Mouse (Mus musculus): ENCODE measurements around the gene Wnt3. TPM values are rescaled to one million over a fixed set of nuclear protein-coding genes. Genes with fewer than 3 reads are reported as not detected.
A peak's percentile ranks its signal among the peaks of the same experiment; 100 is the strongest.

Wnt3 gene
- polyA plus RNA-seq, 1 experiment from 2014 or later = not detected

DNA sequence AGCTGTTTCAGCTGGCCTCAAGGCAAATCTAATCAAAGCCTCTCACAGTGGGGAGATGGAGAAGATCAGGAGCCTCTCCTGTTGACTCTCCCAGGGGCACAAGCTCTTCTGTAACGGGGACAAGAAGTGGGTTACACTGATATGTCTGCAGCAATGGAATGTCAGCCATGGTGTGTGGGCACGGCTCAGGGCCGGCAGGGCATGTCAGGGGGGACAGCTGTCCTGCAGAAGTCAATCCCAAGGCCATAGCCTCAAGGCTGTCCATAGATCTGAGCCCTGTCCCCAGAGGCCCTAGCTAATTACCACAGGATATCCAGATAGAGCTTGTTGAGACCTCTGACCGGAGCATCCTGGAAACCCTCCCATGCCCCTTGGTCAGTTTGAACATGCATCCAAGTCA, 30.9 kb downstream of the Wnt3 start:
- H3K36me3 ChIP-seq (ENCODE audit: control insufficient read depth, insufficient read depth) = no peaks in the 10 kb centered on the region
- peaks cover 3% of the 10 kb centered on the region; the same call in 1 of the 2 replicates for H3K9me3 ChIP-seq (replicated peaks; ENCODE audit: control insufficient read depth, low read length)
- H3K9ac ChIP-seq (ENCODE audit: low read length) = no peak overlapping the region
- H3K4me3 ChIP-seq (ENCODE audit: low read length) = no peak overlapping the region
- H3K4me2 ChIP-seq (ENCODE audit: low read depth, low read length) = no peak overlapping the region
- no peak overlapping the region for H3K27ac ChIP-seq (ENCODE audit: low read length)
- peaks cover 10% of the 10 kb centered on the region; the same call in 1 of the 2 replicates for H3K4me1 ChIP-seq (ENCODE audit: control insufficient read depth, insufficient read depth, low read length)
- 49% methylated on average over 4 of the region's 4 CpGs for WGBS
- peaks cover 47% of the 10 kb centered on the region for H3K27me3 ChIP-seq (ENCODE audit: control insufficient read depth, insufficient read depth, low read length)
- no peak for ATAC-seq (replicated peaks; ENCODE audit: extremely low read depth, insufficient read depth, low FRiP score)

DNA sequence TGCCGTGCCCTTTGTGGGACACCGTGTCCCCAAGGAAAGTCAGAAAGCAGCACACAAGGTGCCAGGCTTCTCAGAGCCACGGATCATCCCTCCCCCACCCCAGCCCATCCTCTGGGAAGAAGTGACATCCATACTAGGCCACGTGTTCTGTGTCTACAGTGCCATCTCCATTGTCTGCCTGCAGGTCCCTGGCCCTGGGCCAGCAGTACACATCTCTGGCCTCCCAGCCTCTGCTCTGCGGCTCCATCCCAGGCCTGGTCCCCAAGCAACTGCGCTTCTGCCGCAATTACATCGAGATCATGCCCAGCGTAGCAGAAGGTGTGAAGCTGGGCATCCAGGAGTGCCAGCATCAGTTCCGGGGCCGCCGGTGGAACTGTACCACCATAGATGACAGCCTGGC, 34.0 kb downstream of the Wnt3 start:
- Histone ChIP-seq H3K9ac (ENCODE audit: low read length) (no peak overlapping the region), H3K36me3 (ENCODE audit: control insufficient read depth, insufficient read depth) (no peaks in the 10 kb centered on the region), H3K27ac (ENCODE audit: low read length) (no peak overlapping the region), H3K27me3 (ENCODE audit: control insufficient read depth, insufficient read depth, low read length) (peaks cover 57% of the 10 kb centered on the region), H3K4me3 (ENCODE audit: low read length) (no peak overlapping the region), H3K9me3 (replicated peaks; ENCODE audit: control insufficient read depth, low read length) (peaks cover 3% of the 10 kb centered on the region; the same call in 1 of the 2 replicates), H3K4me1 (ENCODE audit: control insufficient read depth, insufficient read depth, low read length) (peaks cover 8% of the 10 kb centered on the region; the same call in 1 of the 2 replicates), H3K4me2 (ENCODE audit: low read depth, low read length) (no peak overlapping the region)
- ATAC-seq (replicated peaks; ENCODE audit: extremely low read depth, insufficient read depth, low FRiP score) = no peak
- 44% methylated on average over 12 of the region's 12 CpGs for WGBS

- peak overlapping the region; percentile 94 for H3K4me2 ChIP-seq (ENCODE audit: low read depth, low read length)
- H3K9ac ChIP-seq (ENCODE audit: low read length) = no peak overlapping the region
Measured at GRCm38 (mm10) chr11:103808771-103809610, 35.0 kb downstream of the Wnt3 start.

GRCm38 (mm10) chr11:103809611-103810598, 36.0 kb downstream of the Wnt3 start:
- Histone ChIP-seq H3K4me3 (ENCODE audit: low read length) (peak overlapping the region; percentile 66), H3K4me2 (ENCODE audit: low read depth, low read length) (peak overlapping the region; percentile 94), H3K9me3 (replicated peaks; ENCODE audit: control insufficient read depth, low read length) (peaks cover 3% of the 10 kb centered on the region; the same call in 1 of the 2 replicates), H3K27me3 (ENCODE audit: control insufficient read depth, insufficient read depth, low read length) (peaks cover 62% of the 10 kb centered on the region), H3K4me1 (ENCODE audit: control insufficient read depth, insufficient read depth, low read length) (peaks cover 8% of the 10 kb centered on the region; the same call in 1 of the 2 replicates), H3K9ac (ENCODE audit: low read length) (peak overlapping the region; percentile 58), H3K36me3 (ENCODE audit: control insufficient read depth, insufficient read depth) (no peaks in the 10 kb centered on the region), H3K27ac (ENCODE audit: low read length) (no peak overlapping the region)
- under 1% methylated on average over 104 of the region's 107 CpGs for WGBS
- ATAC-seq (replicated peaks; ENCODE audit: extremely low read depth, insufficient read depth, low FRiP score) = peak; percentile 33; the same call in 1 of the 2 replicates

More at GRCm38 (mm10) chr11:103808771-103809610, 35.0 kb downstream of the Wnt3 start:
- peaks cover 3% of the 10 kb centered on the region; the same call in 1 of the 2 replicates for H3K9me3 ChIP-seq (replicated peaks; ENCODE audit: control insufficient read depth, low read length)
- ATAC-seq (replicated peaks; ENCODE audit: extremely low read depth, insufficient read depth, low FRiP score) = no peak
- H3K27ac ChIP-seq (ENCODE audit: low read length) = no peak overlapping the region
- H3K4me1 ChIP-seq (ENCODE audit: control insufficient read depth, insufficient read depth, low read length) = peaks cover 8% of the 10 kb centered on the region; the same call in 1 of the 2 replicates
- peak overlapping the region; percentile 66 for H3K4me3 ChIP-seq (ENCODE audit: low read length)
- H3K27me3 ChIP-seq (ENCODE audit: control insufficient read depth, insufficient read depth, low read length) = peaks cover 62% of the 10 kb centered on the region
- no peaks in the 10 kb centered on the region for H3K36me3 ChIP-seq (ENCODE audit: control insufficient read depth, insufficient read depth)
- WGBS = 8% methylated on average over 29 of the region's 29 CpGs

DNA sequence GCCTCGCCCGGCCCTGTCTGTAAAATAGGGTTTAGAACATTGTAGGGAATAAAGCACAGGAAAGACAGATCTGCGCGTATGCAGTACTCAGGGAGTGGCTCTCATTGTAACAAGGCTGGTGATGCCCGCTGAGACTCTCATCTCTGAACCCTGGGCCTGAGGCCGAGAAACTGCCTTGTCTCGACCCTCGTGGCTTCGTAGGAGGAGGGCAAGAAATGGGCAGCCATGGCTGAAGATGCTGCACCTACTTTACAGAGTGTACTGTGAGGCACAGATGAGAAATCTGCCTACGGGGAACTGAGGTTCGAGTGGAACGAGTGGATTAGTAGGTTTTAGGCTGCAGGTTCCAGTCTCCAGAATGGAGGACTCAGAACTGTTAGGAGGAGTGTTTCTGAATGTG, 36.7 kb downstream of the Wnt3 start:
- WGBS = 27% methylated on average over 12 of the region's 12 CpGs
- no peak for ATAC-seq (replicated peaks; ENCODE audit: extremely low read depth, insufficient read depth, low FRiP score)

DNA sequence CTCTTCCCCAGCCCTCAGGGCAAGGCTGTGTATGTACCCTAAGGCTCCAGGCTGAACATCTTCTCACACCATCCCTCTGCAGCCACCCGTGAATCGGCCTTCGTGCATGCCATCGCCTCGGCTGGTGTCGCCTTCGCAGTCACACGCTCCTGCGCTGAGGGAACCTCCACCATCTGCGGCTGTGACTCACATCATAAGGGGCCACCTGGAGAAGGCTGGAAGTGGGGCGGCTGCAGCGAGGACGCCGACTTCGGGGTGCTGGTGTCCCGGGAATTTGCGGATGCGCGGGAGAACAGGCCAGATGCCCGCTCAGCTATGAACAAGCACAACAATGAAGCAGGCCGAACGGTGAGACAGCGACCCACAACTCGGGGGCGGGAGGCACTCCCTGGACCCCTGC, 37.3 kb downstream of the Wnt3 start:
- Histone ChIP-seq H3K9ac (ENCODE audit: low read length) (no peak overlapping the region), H3K27ac (ENCODE audit: low read length) (no peak overlapping the region), H3K4me3 (ENCODE audit: low read length) (no peak overlapping the region), H3K9me3 (replicated peaks; ENCODE audit: control insufficient read depth, low read length) (no peaks in the 10 kb centered on the region), H3K4me2 (ENCODE audit: low read depth, low read length) (no peak overlapping the region), H3K36me3 (ENCODE audit: control insufficient read depth, insufficient read depth) (no peaks in the 10 kb centered on the region), H3K4me1 (ENCODE audit: control insufficient read depth, insufficient read depth, low read length) (peaks cover 8% of the 10 kb centered on the region; the same call in 1 of the 2 replicates), H3K27me3 (ENCODE audit: control insufficient read depth, insufficient read depth, low read length) (peaks cover 65% of the 10 kb centered on the region)
- WGBS = 83% methylated on average over 25 of the region's 25 CpGs
- no peak for ATAC-seq (replicated peaks; ENCODE audit: extremely low read depth, insufficient read depth, low FRiP score)

More for the DNA sequence above, 36.7 kb downstream of the Wnt3 start:
- Histone ChIP-seq H3K36me3 (ENCODE audit: control insufficient read depth, insufficient read depth) (no peaks in the 10 kb centered on the region), H3K27ac (ENCODE audit: low read length) (no peak overlapping the region), H3K4me2 (ENCODE audit: low read depth, low read length) (peak overlapping the region; percentile 94), H3K4me1 (ENCODE audit: control insufficient read depth, insufficient read depth, low read length) (peaks cover 8% of the 10 kb centered on the region; the same call in 1 of the 2 replicates), H3K27me3 (ENCODE audit: control insufficient read depth, insufficient read depth, low read length) (peaks cover 62% of the 10 kb centered on the region), H3K9me3 (replicated peaks; ENCODE audit: control insufficient read depth, low read length) (no peaks in the 10 kb centered on the region; the same call in 1 of the 2 replicates), H3K9ac (ENCODE audit: low read length) (no peak overlapping the region), H3K4me3 (ENCODE audit: low read length) (peak overlapping the region; percentile 66)

DNA sequence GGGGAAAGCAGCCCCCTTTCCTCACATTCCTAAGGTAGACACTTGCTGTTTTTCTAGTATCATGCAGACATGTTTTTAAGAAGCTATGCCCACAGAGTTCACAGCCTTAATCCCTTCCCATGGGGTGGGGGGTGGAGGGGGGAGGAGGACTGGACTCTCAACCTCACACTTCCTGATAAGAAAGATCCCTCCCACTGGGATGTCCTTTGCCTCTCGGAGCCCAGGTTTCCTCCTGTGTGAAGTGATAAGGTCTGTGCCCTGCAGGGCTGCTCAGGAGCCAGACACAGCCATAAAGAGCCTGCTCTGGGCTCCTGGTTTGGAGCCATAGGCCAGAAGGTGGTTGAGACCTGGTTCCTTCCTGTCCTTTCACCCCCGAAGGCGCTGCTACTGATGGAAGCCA, 40.9 kb downstream of the Wnt3 start:
- Histone ChIP-seq H3K4me3 (ENCODE audit: low read length) (no peak overlapping the region), H3K27ac (ENCODE audit: low read length) (no peak overlapping the region), H3K9me3 (replicated peaks; ENCODE audit: control insufficient read depth, low read length) (no peaks in the 10 kb centered on the region), H3K4me2 (ENCODE audit: low read depth, low read length) (no peak overlapping the region), H3K27me3 (ENCODE audit: control insufficient read depth, insufficient read depth, low read length) (peaks cover 37% of the 10 kb centered on the region), H3K36me3 (ENCODE audit: control insufficient read depth, insufficient read depth) (no peaks in the 10 kb centered on the region), H3K4me1 (ENCODE audit: control insufficient read depth, insufficient read depth, low read length) (no peaks in the 10 kb centered on the region), H3K9ac (ENCODE audit: low read length) (no peak overlapping the region)
- 18% methylated on average over 3 of the region's 3 CpGs for WGBS
- no peak for ATAC-seq (replicated peaks; ENCODE audit: extremely low read depth, insufficient read depth, low FRiP score)

GRCm38 (mm10) chr11:103815986-103816385, 42.0 kb downstream of the Wnt3 start:
- ATAC-seq (replicated peaks; ENCODE audit: extremely low read depth, insufficient read depth, low FRiP score) = no peak
- H3K27me3 ChIP-seq (ENCODE audit: control insufficient read depth, insufficient read depth, low read length) = peaks cover 26% of the 10 kb centered on the region
- H3K9ac ChIP-seq (ENCODE audit: low read length) = no peak overlapping the region
- H3K4me2 ChIP-seq (ENCODE audit: low read depth, low read length) = no peak overlapping the region
- no peak overlapping the region for H3K4me3 ChIP-seq (ENCODE audit: low read length)
- no peaks in the 10 kb centered on the region for H3K9me3 ChIP-seq (replicated peaks; ENCODE audit: control insufficient read depth, low read length)
- H3K36me3 ChIP-seq (ENCODE audit: control insufficient read depth, insufficient read depth) = no peaks in the 10 kb centered on the region
- 39% methylated on average over 13 of the region's 13 CpGs for WGBS
- no peaks in the 10 kb centered on the region for H3K4me1 ChIP-seq (ENCODE audit: control insufficient read depth, insufficient read depth, low read length)
- no peak overlapping the region for H3K27ac ChIP-seq (ENCODE audit: low read length)
